Mouse (Mus musculus) urinary bladder, postnatal 0 days (tissue): ENCODE results near the gene Zfp981. TPM values are rescaled to one million over a fixed set of nuclear protein-coding genes. Genes with fewer than 3 reads are reported as not detected.

Experiments used
- polyA plus RNA-seq: library from polyadenylated mRNA; unstranded; fragments of >200 nt; fragmentation: Nextera tagmentation; extraction: Ambion mirVana; gene quantifications from 2 replicates; pipeline ENCODE4 v1.2.1, GENCODE M21; 2015

Gene Zfp981
- polyA plus RNA-seq: 0.04 TPM in 1 of 2 replicates, not detected in the other

DNA sequence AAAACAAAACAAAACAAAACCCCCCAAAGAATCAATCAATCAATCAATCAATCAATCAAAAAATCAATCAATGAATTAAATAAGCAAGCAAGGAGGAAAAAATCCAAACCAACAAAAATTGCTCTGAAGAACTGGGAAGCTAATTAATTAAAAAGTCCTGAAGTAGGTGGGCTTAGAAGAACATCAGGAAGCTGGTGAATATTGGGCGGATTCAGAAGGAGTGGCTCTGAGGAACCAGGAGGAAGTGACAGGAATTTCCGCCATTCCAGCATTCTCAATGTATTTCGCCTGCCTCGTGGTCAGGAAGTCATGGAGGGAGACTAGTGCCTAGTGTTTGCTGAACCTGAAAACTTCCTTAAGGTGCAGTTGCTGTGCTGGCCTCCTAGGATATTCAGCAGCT lies at the start of gene Zfp981:
Gene Zfp981, plus strand, starts transcription at position 301 of the 400 bp plus-strand sequence.

Other genes starting within 250 kb of the Zfp981 start
- gene Zfp992, start 53.0 kb upstream of the Zfp981 start, polyA plus RNA-seq: 2.2 and 2.5 TPM in 2 replicates
- 1.9 and 2.4 TPM in 2 replicates for gene Zfp993, start 108.9 kb downstream of the Zfp981 start, polyA plus RNA-seq